Mouse (Mus musculus) cerebellum, postnatal 10 days (tissue): ENCODE measurements at regions not wholly inside any gene's neighbourhood (a gene's known extent, or its start where the extent isn't known, plus 50 kb on each side); places are given as distances from the start of the nearest gene placed in this dataset.

Source experiments
- DNase-seq, 2 experiments: peaks; one replicate each; pipeline ENCODE4 v3.0.0; 2021; ENCODE audit warnings: mixed read lengths in 2 of 2

GRCm38 (mm10) chr8:93591608-93592301, 56.1 kb upstream of the Ces5a start:
- DNase-seq: peak; percentile 96 to 97

- DNase-seq: no peak
These were observed 56.6 kb upstream of the Ces5a start for GRCm38 (mm10) chr8:93592302-93592651.

GRCm38 (mm10) chr8:93598613-93599121, 63.0 kb upstream of the Ces5a start:
- peak; percentile 52 to 65 for DNase-seq

- DNase-seq: peak; percentile 45 to 52
These were observed 63.7 kb upstream of the Ces5a start for GRCm38 (mm10) chr8:93599306-93599705.

GRCm38 (mm10) chr8:93599776-93600175, 64.1 kb upstream of the Ces5a start:
- peak; percentile 43 to 62 for DNase-seq

- peak; percentile 92 for DNase-seq
These were observed 91.3 kb upstream of the Ces5a start for GRCm38 (mm10) chr8:93626807-93627526.

- peak; percentile 44 to 57 for DNase-seq
These were observed 92.0 kb upstream of the Ces5a start for GRCm38 (mm10) chr8:93627626-93628025.

GRCm38 (mm10) chr8:93632896-93633295, 97.3 kb upstream of the Ces5a start:
- no peak for DNase-seq

- peak; percentile 69 to 72 for DNase-seq
These were observed 107.1 kb upstream of the Ces5a start for GRCm38 (mm10) chr8:93642770-93643169.

GRCm38 (mm10) chr8:93643471-93644215, 108.0 kb upstream of the Ces5a start:
- DNase-seq: peak; percentile 40 to 43

- peak; percentile 52 to 65 for DNase-seq
These were observed 117.8 kb upstream of the Ces5a start for GRCm38 (mm10) chr8:93653421-93653820.

GRCm38 (mm10) chr8:93653913-93654705, 118.5 kb upstream of the Ces5a start:
- peak; percentile 94 to 95 for DNase-seq

- DNase-seq: no peak
These were observed 120.1 kb upstream of the Ces5a start for GRCm38 (mm10) chr8:93655752-93656151.

GRCm38 (mm10) chr8:93661739-93662138, 126.1 kb upstream of the Ces5a start:
- peak; percentile 93 to 94 for DNase-seq

- DNase-seq: no peak
These were observed 126.6 kb upstream of the Ces5a start for GRCm38 (mm10) chr8:93662219-93662618.

- DNase-seq: no peak
These were observed 128.2 kb upstream of the Ces5a start for GRCm38 (mm10) chr8:93663851-93664250.

GRCm38 (mm10) chr8:93668306-93668705, 132.7 kb upstream of the Ces5a start:
- peak; percentile 68 to 73 for DNase-seq

GRCm38 (mm10) chr8:93674721-93675120, 135.0 kb upstream of the Gnao1 start:
- DNase-seq: no peak

- no peak for DNase-seq
These were observed 125.9 kb upstream of the Gnao1 start for GRCm38 (mm10) chr8:93683773-93684391.

GRCm38 (mm10) chr8:93684392-93684791, 125.4 kb upstream of the Gnao1 start:
- DNase-seq: no peak

GRCm38 (mm10) chr8:93688845-93689244, 120.9 kb upstream of the Gnao1 start:
- no peak for DNase-seq
